Mouse (Mus musculus): ENCODE measurements around the gene Ano9. TPM values are rescaled to one million over a fixed set of nuclear protein-coding genes. Genes with fewer than 3 reads are reported as not detected.
A peak's percentile ranks its signal among the peaks of the same experiment; 100 is the strongest.

Ano9 gene
- polyA plus RNA-seq, 1 experiment = 22.1 TPM

DNA sequence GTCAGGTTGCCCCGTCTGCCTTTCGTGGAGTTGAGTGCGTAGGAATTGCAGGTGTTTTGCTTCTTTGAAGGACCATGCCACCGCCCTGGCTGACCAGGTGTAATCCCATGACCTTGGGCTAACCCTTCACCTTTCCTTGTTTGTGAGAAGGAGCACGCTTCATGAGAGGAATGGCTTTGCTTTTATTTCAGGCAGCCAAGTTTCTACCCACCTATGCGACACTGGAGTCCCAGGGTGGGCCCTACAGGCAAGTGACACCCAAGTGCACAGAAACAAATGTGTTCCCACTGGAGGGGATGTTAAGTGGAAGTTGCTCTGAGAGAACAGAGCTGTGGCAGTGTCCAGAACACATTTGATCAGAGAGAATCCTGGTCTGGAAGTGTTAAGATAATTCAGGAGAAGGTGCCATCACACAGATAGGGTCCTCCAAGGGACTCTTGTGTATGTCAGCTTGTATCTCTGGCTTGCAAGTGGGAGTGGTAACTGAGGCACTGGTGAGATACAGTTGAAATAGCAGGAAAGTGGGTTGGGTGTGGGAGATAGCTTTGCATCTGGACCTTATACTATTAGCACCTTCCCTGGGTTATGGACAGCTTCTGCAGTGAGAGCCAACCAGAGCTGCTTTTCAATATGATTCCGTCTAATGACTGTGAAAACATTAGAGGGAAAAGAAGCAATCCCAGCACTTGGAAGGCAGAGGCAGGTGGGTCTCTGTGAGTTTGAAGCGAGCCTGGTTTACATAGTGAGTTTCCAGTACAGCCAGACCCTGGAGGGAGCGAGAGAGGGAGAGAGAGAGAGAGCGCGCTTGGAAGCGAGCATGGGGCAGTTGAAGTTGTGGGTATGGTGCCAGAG is 14.5 kb upstream of the Ano9 start:
- Histone ChIP-seq H3K9ac (ENCODE audit: low read depth, poor library complexity, severe bottlenecking) (peak overlapping the region; percentile 89), H3K4me1 (ENCODE audit: control insufficient read depth, insufficient read depth, low read length) (peaks cover 2% of the 10 kb centered on the region), H3K27me3 (ENCODE audit: control insufficient read depth, insufficient read depth, low read length, poor library complexity, severe bottlenecking) (no peaks in the 10 kb centered on the region), H3K36me3 (ENCODE audit: control insufficient read depth, insufficient read depth, low read length, poor library complexity, severe bottlenecking) (peaks cover 21% of the 10 kb centered on the region), H3K4me3 (ENCODE audit: low read depth, low read length) (peak overlapping the region; percentile 96), H3K9me3 (replicated peaks; ENCODE audit: control insufficient read depth, insufficient read depth, low read length, poor library complexity, severe bottlenecking) (no peaks in the 10 kb centered on the region), H3K27ac (ENCODE audit: insufficient read depth, low read length) (no peak overlapping the region)
- TF ChIP-seq POLR2A (IDR thresholded peaks at IDR 0.05; ENCODE audit: insufficient read depth, low read length) (no peak), EP300 (IDR thresholded peaks at IDR 0.05; ENCODE audit: insufficient read depth, low read depth, low read length) (no peak)

DNA sequence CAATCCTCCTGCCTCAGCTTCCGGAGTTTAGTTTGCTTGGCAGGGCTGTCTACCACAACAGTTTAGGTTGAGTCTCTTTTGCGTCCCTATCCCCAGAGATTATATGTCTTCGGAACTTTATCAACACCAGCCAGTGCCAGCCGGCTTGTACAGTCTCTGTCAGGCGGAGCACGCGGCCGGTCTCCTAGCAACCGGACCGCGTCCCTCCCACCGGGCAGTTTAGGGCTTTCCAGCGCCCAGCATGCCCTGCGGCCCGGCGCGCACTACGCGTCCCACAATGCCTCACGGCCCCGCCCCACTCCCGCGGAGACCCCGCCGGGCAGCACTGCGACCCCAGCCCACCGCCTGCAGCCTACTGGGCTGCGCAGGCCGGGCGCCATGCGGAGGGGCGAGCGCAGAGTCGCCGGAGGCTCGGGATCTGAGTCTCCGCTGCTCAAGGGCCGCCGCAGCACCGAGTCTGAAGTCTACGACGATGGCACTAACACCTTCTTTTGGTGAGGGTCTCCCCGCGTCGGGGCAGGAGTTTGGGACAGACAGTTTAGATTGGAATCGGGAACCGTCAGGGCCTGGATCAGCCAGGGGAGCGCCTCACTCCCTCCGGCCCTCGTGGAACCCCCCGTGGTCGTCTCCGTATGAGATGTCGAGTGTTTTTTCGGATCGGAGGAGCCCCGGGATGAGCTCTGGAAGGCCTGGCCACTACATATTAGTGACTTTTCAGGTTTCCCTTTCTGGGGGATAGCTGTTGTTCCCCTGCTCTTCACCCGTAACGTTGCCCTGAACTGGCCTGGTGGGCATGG is 13.6 kb upstream of the Ano9 start:
- H3K27ac ChIP-seq (ENCODE audit: insufficient read depth, low read length) = no peak overlapping the region
- no peaks in the 10 kb centered on the region for H3K27me3 ChIP-seq (ENCODE audit: control insufficient read depth, insufficient read depth, low read length, poor library complexity, severe bottlenecking)
- TF ChIP-seq CTCF (IDR thresholded peaks at IDR 0.05; ENCODE audit: low read depth, low read length) (no peak), POLR2A (IDR thresholded peaks at IDR 0.05; ENCODE audit: insufficient read depth, low read length) (peak; percentile 55), EP300 (IDR thresholded peaks at IDR 0.05; ENCODE audit: insufficient read depth, low read depth, low read length) (peak; percentile 52; the same call in 1 of the 2 replicates)

DNA sequence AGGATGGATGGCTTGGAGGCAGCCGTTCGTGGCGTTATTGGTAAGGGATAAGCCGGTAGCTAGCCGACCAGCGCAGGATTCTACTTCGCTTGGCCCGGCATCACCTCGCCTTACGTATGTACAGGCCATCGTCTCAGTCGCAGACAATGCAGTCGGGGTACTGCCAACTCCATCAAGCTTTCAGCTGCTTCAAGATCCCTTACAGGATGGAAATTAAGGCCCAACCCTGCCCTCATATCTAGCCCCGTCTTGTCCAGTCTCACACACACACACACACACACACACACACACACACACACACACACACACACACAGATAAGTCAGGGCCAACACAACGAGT is 5.9 kb upstream of the Ano9 start:
- Histone ChIP-seq H3K4me3 (ENCODE audit: low read depth, low read length) (peak overlapping the region; percentile 81), H3K27ac (ENCODE audit: insufficient read depth, low read length) (peak overlapping the region; percentile 88), H3K27me3 (ENCODE audit: control insufficient read depth, insufficient read depth, low read length, poor library complexity, severe bottlenecking) (no peaks in the 10 kb centered on the region), H3K4me1 (ENCODE audit: control insufficient read depth, insufficient read depth, low read length) (no peaks in the 10 kb centered on the region), H3K9ac (ENCODE audit: low read depth, poor library complexity, severe bottlenecking) (peak overlapping the region; percentile 63), H3K9me3 (replicated peaks; ENCODE audit: control insufficient read depth, insufficient read depth, low read length, poor library complexity, severe bottlenecking) (no peaks in the 10 kb centered on the region), H3K36me3 (ENCODE audit: control insufficient read depth, insufficient read depth, low read length, poor library complexity, severe bottlenecking) (no peaks in the 10 kb centered on the region)
- TF ChIP-seq EP300 (IDR thresholded peaks at IDR 0.05; ENCODE audit: insufficient read depth, low read depth, low read length) (no peak), POLR2A (IDR thresholded peaks at IDR 0.05; ENCODE audit: insufficient read depth, low read length) (peak; percentile 82), CTCF (IDR thresholded peaks at IDR 0.05; ENCODE audit: low read depth, low read length) (no peak)

More for the DNA sequence above, 13.6 kb upstream of the Ano9 start:
- Histone ChIP-seq H3K4me1 (ENCODE audit: control insufficient read depth, insufficient read depth, low read length) (peaks cover 2% of the 10 kb centered on the region), H3K9me3 (replicated peaks; ENCODE audit: control insufficient read depth, insufficient read depth, low read length, poor library complexity, severe bottlenecking) (no peaks in the 10 kb centered on the region), H3K36me3 (ENCODE audit: control insufficient read depth, insufficient read depth, low read length, poor library complexity, severe bottlenecking) (peaks cover 12% of the 10 kb centered on the region; the same call in 1 of the 2 replicates), H3K4me3 (ENCODE audit: low read depth, low read length) (peak overlapping the region; percentile 96), H3K9ac (ENCODE audit: low read depth, poor library complexity, severe bottlenecking) (peak overlapping the region; percentile 89)

DNA sequence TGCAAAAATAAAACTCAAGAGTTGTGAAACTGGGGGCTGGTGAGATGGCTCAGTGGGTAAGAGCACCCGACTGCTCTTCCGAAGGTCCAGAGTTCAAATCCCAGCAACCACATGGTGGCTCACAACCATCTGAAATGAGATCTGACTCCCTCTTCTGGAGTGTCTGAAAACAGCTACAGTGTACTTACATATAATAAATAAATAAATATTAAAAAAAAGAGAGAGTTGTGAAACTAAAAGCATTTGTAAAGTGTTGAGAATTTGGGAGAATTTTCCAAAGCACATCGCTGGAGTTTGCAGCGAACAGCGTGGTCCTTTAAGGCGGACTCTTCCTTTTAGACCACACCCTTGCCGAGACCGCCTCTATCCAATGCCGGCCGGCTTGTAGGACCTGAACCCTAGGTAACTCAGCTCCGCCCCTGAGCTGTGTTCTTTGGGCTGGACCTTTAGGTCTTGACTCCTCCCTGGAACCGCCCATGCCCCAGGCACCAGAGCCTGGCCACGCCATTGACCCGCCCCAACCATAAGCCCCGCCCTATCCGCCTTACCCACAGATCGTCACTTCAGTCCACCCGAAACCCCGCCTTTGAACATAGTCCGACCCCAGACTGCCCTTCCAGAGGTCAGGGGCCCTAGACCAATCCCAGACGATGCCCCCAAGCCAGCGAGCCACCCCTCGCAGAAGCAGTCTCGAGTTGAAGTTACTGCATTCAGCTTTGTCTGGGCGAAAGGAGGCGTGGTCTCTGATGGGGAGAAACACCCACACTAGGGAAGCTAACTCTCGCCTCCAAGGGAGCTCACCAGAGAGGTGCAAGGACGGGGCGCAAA is 5.3 kb upstream of the Ano9 start:
- Histone ChIP-seq H3K36me3 (ENCODE audit: control insufficient read depth, insufficient read depth, low read length, poor library complexity, severe bottlenecking) (no peaks in the 10 kb centered on the region), H3K4me3 (ENCODE audit: low read depth, low read length) (peak overlapping the region; percentile 81), H3K27me3 (ENCODE audit: control insufficient read depth, insufficient read depth, low read length, poor library complexity, severe bottlenecking) (no peaks in the 10 kb centered on the region), H3K9me3 (replicated peaks; ENCODE audit: control insufficient read depth, insufficient read depth, low read length, poor library complexity, severe bottlenecking) (no peaks in the 10 kb centered on the region), H3K27ac (ENCODE audit: insufficient read depth, low read length) (peak overlapping the region; percentile 88), H3K9ac (ENCODE audit: low read depth, poor library complexity, severe bottlenecking) (peak overlapping the region; percentile 63), H3K4me1 (ENCODE audit: control insufficient read depth, insufficient read depth, low read length) (no peaks in the 10 kb centered on the region)
- TF ChIP-seq POLR2A (IDR thresholded peaks at IDR 0.05; ENCODE audit: insufficient read depth, low read length) = no peak
- TF ChIP-seq EP300 (IDR thresholded peaks at IDR 0.05; ENCODE audit: insufficient read depth, low read depth, low read length) = peak; percentile 49; the same call in 1 of the 2 replicates

DNA sequence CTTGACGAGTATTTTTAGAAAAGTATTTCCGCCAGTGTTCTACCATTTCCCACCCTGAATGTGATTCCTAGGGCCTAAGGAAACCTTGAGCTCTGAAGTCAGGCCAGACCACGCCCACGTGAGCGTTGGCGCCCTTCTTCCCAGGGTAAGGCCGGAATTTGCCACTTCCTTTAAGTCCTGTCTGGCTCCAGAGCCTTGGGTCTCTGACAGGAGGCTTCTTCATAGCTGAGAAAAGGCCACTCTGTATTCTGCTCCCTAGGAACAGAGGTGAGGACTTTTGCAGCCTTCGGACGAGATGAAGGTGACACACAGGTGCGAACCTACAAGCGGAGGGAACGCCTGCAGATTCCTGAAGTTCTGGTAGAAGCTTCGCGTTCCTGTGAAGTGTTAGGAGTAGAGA is 4.6 kb upstream of the Ano9 start, which contains the start of gene Ptdss2:
Gene Ptdss2, plus strand, starts transcription at position 138 of the 400 bp plus-strand sequence.
- Histone ChIP-seq H3K27ac (ENCODE audit: insufficient read depth, low read length) (peak within 1 kb of the TSS; percentile 70), H3K9me3 (replicated peaks; ENCODE audit: control insufficient read depth, insufficient read depth, low read length, poor library complexity, severe bottlenecking) (no peaks in the 10 kb centered on the region), H3K36me3 (ENCODE audit: control insufficient read depth, insufficient read depth, low read length, poor library complexity, severe bottlenecking) (no peaks in the 10 kb centered on the region), H3K4me1 (ENCODE audit: control insufficient read depth, insufficient read depth, low read length) (no peaks in the 10 kb centered on the region), H3K9ac (ENCODE audit: low read depth, poor library complexity, severe bottlenecking) (peak within 1 kb of the TSS; percentile 15), H3K27me3 (ENCODE audit: control insufficient read depth, insufficient read depth, low read length, poor library complexity, severe bottlenecking) (no peaks in the 10 kb centered on the region), H3K4me3 (ENCODE audit: low read depth, low read length) (peak within 1 kb of the TSS; percentile 81)
- TF ChIP-seq EP300 (IDR thresholded peaks at IDR 0.05; ENCODE audit: insufficient read depth, low read depth, low read length) (no peak), CTCF (IDR thresholded peaks at IDR 0.05; ENCODE audit: low read depth, low read length) (no peak), POLR2A (IDR thresholded peaks at IDR 0.05; ENCODE audit: insufficient read depth, low read length) (no peak)

Data from ES-Bruce4 (cell line).